Mouse (Mus musculus) liver, embryonic 14.5 days (tissue): ENCODE measurements around the gene Rpl13. TPM values are rescaled to one million over a fixed set of nuclear protein-coding genes. Genes with fewer than 3 reads are reported as not detected.

Experiments used
- ATAC-seq: fragments of 200-750 bp; cut with Nextera tagmentation; 2 replicates; pipeline ENCODE4 v1.8.0; 2017; ENCODE audit warnings: moderate number of reproducible peaks, mild to moderate bottlenecking, moderate library complexity; ENCODE audit not compliant: insufficient read depth
- DNase-seq, 3 experiments: peaks; one replicate each; pipeline ENCODE4 v3.0.0-alpha.2; 2012 to 2013; ENCODE audit warnings: low read depth in 3 of 3, low spot score in 3 of 3
- H3K27ac ChIP-seq: fragments of 300-500 bp; sonication (generic); 2 replicates; pipeline ENCODE4 v1.5.1; 2014; ENCODE audit warnings: moderate library complexity, mild to moderate bottlenecking, control low read depth, inconsistent platforms
- H3K27me3 ChIP-seq: fragments of 300-500 bp; sonication (generic); 2 replicates; pipeline ENCODE4 v1.6.1; 2014; ENCODE audit warnings: mild to moderate bottlenecking, low read length, moderate library complexity; ENCODE audit not compliant: control insufficient read depth, insufficient read depth
- H3K36me3 ChIP-seq: fragments of 300-500 bp; sonication (generic); replicated peaks from 2 replicates; pipeline ENCODE4 v1.6.1; 2014; ENCODE audit warnings: low read depth; ENCODE audit not compliant: control insufficient read depth, insufficient read depth
- H3K4me1 ChIP-seq, 2 experiments: fragments of 200-500 bp in 1 of 2; fragments of 300-500 bp in 1 of 2; sonication (generic) in 1 of 2; replicated peaks; 2 replicates each; pipeline ENCODE4 v1.6.1; 2012 to 2014; ENCODE audit warnings: antibody characterized with exemption in 1 of 2, inconsistent platforms in 1 of 2, low read length in 1 of 2; ENCODE audit not compliant: control insufficient read depth in 2 of 2, insufficient read depth in 2 of 2
- H3K4me2 ChIP-seq: fragments of 300-500 bp; sonication (generic); 2 replicates; pipeline ENCODE4 v1.6.1; 2014; ENCODE audit warnings: low read depth, mild to moderate bottlenecking, control low read depth, moderate library complexity
- H3K4me3 ChIP-seq, 2 experiments: fragments of 200-500 bp in 1 of 2; fragments of 300-500 bp in 1 of 2; sonication (generic) in 1 of 2; 2 replicates each; pipeline ENCODE4 v1.5.1; 2012 to 2014; ENCODE audit warnings: low read depth in 2 of 2, low read length in 2 of 2, mild to moderate bottlenecking in 2 of 2, control low read depth in 1 of 2, inconsistent platforms in 1 of 2, moderate library complexity in 1 of 2; ENCODE audit not compliant: insufficient read depth in 1 of 2
- H3K9ac ChIP-seq: fragments of 300-500 bp; sonication (generic); replicated peaks from 2 replicates; pipeline ENCODE4 v1.6.1; 2014; ENCODE audit warnings: mild to moderate bottlenecking, control low read depth, moderate library complexity
- H3K9me3 ChIP-seq: fragments of 300-500 bp; sonication (generic); 2 replicates; pipeline ENCODE4 v1.6.1; 2016; ENCODE audit warnings: low read length, mixed read lengths; ENCODE audit not compliant: control insufficient read depth
- CTCF ChIP-seq: IDR thresholded peaks from 2 replicates; pipeline ENCODE4 v1.5.1; 2016; ENCODE audit warnings: antibody characterized with exemption, low read depth, control low read depth
- EP300 ChIP-seq: IDR thresholded peaks from 2 replicates; pipeline ENCODE4 v1.6.1; 2016; ENCODE audit warnings: antibody characterized with exemption, low read depth
- WGBS: fragments of 180-500 bp; shearing (Covaris S2); extraction: QIAGEN DNeasy Blood & Tissue Kit; methylation state at CpG from one replicate; pipeline ENCODE4 v1.1.7; 2014; ENCODE audit not compliant: insufficient replicate concordance; 5-methylcytosine and 5-hydroxymethylcytosine counted together
- polyA plus RNA-seq, 2 experiments: library from polyadenylated mRNA; depleted of rRNA in 1 of 2; stranded (reverse) in 1 of 2; unstranded in 1 of 2; fragments of >200 nt; fragmentation: Nextera tagmentation in 1 of 2; extraction: Ambion mirVana in 1 of 2; gene quantifications; 2 replicates each; pipeline versions ENCODE4 v1.2.1 to v1.2.3; 2012 to 2014

Gene Rpl13
- polyA plus RNA-seq, 2 experiments: 1,179 to 1,385 TPM

- H3K27me3 ChIP-seq: no peaks in the 10 kb centered on the region
- H3K36me3 ChIP-seq: peaks cover 25% of the 10 kb centered on the region
- no peaks in the 10 kb centered on the region for H3K9me3 ChIP-seq
- peaks cover 3 to 9% of the 10 kb centered on the region in 2 experiments for H3K4me1 ChIP-seq
- no peak overlapping the region for H3K27ac ChIP-seq
- H3K4me3 ChIP-seq: no peak overlapping the region
- TF ChIP-seq EP300 (no peak), CTCF (peak; percentile 66)
- DNase-seq: no peak
- no peak overlapping the region for H3K9ac ChIP-seq
- no peak for ATAC-seq
- H3K4me2 ChIP-seq: no peak overlapping the region
- 35% methylated on average over 2 of the region's 2 CpGs for WGBS
Observed at GRCm38 (mm10) chr8:123106531-123106930, 4.4 kb downstream of the Rpl13 start.

- Histone ChIP-seq H3K4me3 (no peak overlapping the region), H3K27ac (no peak overlapping the region), H3K36me3 (peaks cover 25% of the 10 kb centered on the region), H3K9me3 (no peaks in the 10 kb centered on the region), H3K4me1 (peaks cover 0 to 9% of the 10 kb centered on the region in 2 experiments; a peak in 2 of 4 replicates), H3K27me3 (no peaks in the 10 kb centered on the region), H3K9ac (no peak overlapping the region), H3K4me2 (no peak overlapping the region)
- no peak for DNase-seq
- WGBS: 31% methylated on average over 1 of the region's 1 CpGs
- TF ChIP-seq EP300 (no peak), CTCF (peak; percentile 35; the same call in 1 of the 2 replicates)
- no peak for ATAC-seq
Observed at GRCm38 (mm10) chr8:123108010-123108409, 5.9 kb downstream of the Rpl13 start.

GRCm38 (mm10) chr8:123108953-123109352 is 6.8 kb downstream of the Rpl13 start:
- no peaks in the 10 kb centered on the region for H3K27me3 ChIP-seq
- H3K9me3 ChIP-seq: no peaks in the 10 kb centered on the region
- WGBS: 71% methylated on average over 5 of the region's 5 CpGs
- H3K36me3 ChIP-seq: peaks cover 17% of the 10 kb centered on the region
- ATAC-seq: no peak
- H3K27ac ChIP-seq: no peak overlapping the region
- H3K4me3 ChIP-seq: no peak overlapping the region
- TF ChIP-seq CTCF: no peak
- TF ChIP-seq EP300: no peak
- peaks cover 0 to 7% of the 10 kb centered on the region in 2 experiments; a peak in 2 of 4 replicates for H3K4me1 ChIP-seq
- DNase-seq: no peak
- H3K9ac ChIP-seq: no peak overlapping the region
- H3K4me2 ChIP-seq: no peak overlapping the region

GRCm38 (mm10) chr8:123110649-123111048 is 8.5 kb downstream of the Rpl13 start:
- Histone ChIP-seq H3K9ac (no peak overlapping the region), H3K4me1 (peaks cover 4 to 13% of the 10 kb centered on the region in 2 experiments; a peak in 3 of 4 replicates), H3K4me2 (no peak overlapping the region), H3K4me3 (no peak overlapping the region), H3K27me3 (0 out of 2 replicates have a peak, but pooled peaks cover under 1% of the 10 kb centered on the region), H3K9me3 (no peaks in the 10 kb centered on the region), H3K27ac (no peak overlapping the region), H3K36me3 (peaks cover under 1% of the 10 kb centered on the region)
- 5% methylated on average over 4 of the region's 4 CpGs for WGBS
- ATAC-seq (peak; percentile 47; the same call in 1 of the 2 replicates), DNase-seq (no peak)
- TF ChIP-seq EP300: no peak
- TF ChIP-seq CTCF: peak; percentile 86

DNA sequence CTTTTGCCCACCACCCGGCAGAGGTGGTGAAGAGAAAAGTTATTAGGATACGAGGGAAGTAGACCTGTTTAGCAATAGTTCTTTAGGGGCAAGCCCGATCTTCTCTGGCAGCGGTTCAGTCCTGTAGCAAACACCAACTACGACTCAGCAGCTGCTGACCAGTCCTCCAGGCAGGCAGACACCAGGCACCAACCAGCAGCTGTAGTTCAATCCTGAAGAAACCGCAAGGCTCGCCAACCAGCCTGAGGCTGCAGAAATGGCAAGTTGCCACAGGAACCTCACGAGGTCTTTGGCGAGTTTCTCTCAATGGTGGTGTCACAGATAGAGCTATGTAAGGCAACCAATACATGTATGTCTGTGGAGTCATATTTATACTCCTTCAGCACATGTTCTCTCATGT is 10.7 kb downstream of the Rpl13 start:
- no peak overlapping the region for H3K4me3 ChIP-seq
- H3K4me2 ChIP-seq: no peak overlapping the region
- TF ChIP-seq CTCF (no peak), EP300 (no peak)
- WGBS: 65% methylated on average over 9 of the region's 9 CpGs
- H3K27ac ChIP-seq: no peak overlapping the region
- peaks cover 21% of the 10 kb centered on the region for H3K27me3 ChIP-seq
- H3K4me1 ChIP-seq: peaks cover 7 to 30% of the 10 kb centered on the region in 2 experiments; a peak in 3 of 4 replicates
- no peak for ATAC-seq
- no peaks in the 10 kb centered on the region for H3K36me3 ChIP-seq
- H3K9me3 ChIP-seq: no peaks in the 10 kb centered on the region
- no peak overlapping the region for H3K9ac ChIP-seq
- no peak for DNase-seq
